Mouse (Mus musculus) left cerebral cortex, postnatal 25 days (tissue): ENCODE measurements around the gene Nvl. TPM values are rescaled to one million over a fixed set of nuclear protein-coding genes. Genes with fewer than 3 reads are reported as not detected.

ENCODE experiments used
- DNase-seq, 2 experiments: peaks; one replicate each; pipeline ENCODE4 v3.0.0; 2022; ENCODE audit warnings: low spot score in 2 of 2, mixed read lengths in 1 of 2
- intact Hi-C: fragments of 180-260 bp; cut with DNase I; formaldehyde crosslinking; loops from one replicate; pipeline ENCODE4 v1.15.1; 2025
- total RNA-seq, 2 experiments: library from RNA; stranded (reverse); gene quantifications; 2 replicates each; pipeline ENCODE4 v1.2.3; 2021

Gene Nvl
- 10 to 100 TPM; 28.6 to 35.7 TPM for total RNA-seq

GRCm38 (mm10) chr1:181143950-181144836 is at the start of gene Nvl, which contains the start of gene Cnih4:
Nvl (minus strand) TSS chr1:181144204.
Cnih4 (plus strand) TSS chr1:181144693.
- intact Hi-C loops: no loop called here
- DNase-seq: peak; percentile 95 to 96

- no peak for DNase-seq
- intact Hi-C loops: no loop called here
Observed at GRCm38 (mm10) chr1:181188925-181189324, 44.9 kb upstream of the Nvl start.

GRCm38 (mm10) chr1:181170210-181170609 is 26.2 kb upstream of the Nvl start:
- intact Hi-C loops: no loop called here

GRCm38 (mm10) chr1:181168377-181168776 is 24.4 kb upstream of the Nvl start:
- DNase-seq: no peak
- intact Hi-C loops: no loop called here

More at GRCm38 (mm10) chr1:181170210-181170609, 26.2 kb upstream of the Nvl start:
- DNase-seq: no peak

GRCm38 (mm10) chr1:181167816-181168215 is 23.8 kb upstream of the Nvl start:
- intact Hi-C loops: no loop called here
- no peak for DNase-seq

- intact Hi-C loops: no loop called here
- DNase-seq: no peak
Observed at GRCm38 (mm10) chr1:181151541-181151940, 7.5 kb upstream of the Nvl start.

- DNase-seq: peak; percentile 94 to 95
- intact Hi-C loops: no loop called here
Observed at GRCm38 (mm10) chr1:181150827-181151534, 7.0 kb upstream of the Nvl start.

GRCm38 (mm10) chr1:181150431-181150826 is 6.4 kb upstream of the Nvl start:
- DNase-seq: no peak
- intact Hi-C loops: no loop called here

- intact Hi-C loops: no loop called here
- DNase-seq: no peak
Observed at GRCm38 (mm10) chr1:181149373-181150017, 5.5 kb upstream of the Nvl start.

- intact Hi-C loops: no loop called here
- DNase-seq: no peak
Observed at GRCm38 (mm10) chr1:181148540-181148939, 4.5 kb upstream of the Nvl start.

GRCm38 (mm10) chr1:181146187-181146586 is 2.2 kb upstream of the Nvl start:
- intact Hi-C loops: no loop called here
- DNase-seq: no peak

- no peak for DNase-seq
- intact Hi-C loops: no loop called here
Observed at GRCm38 (mm10) chr1:181144966-181145365, 962 bp upstream of the Nvl start.

GRCm38 (mm10) chr1:181143609-181143949 is 425 bp downstream of the Nvl start:
- DNase-seq: no peak
- intact Hi-C loops: no loop called here

GRCm38 (mm10) chr1:181138730-181139129 is 5.3 kb downstream of the Nvl start:
- DNase-seq: no peak
- intact Hi-C loops: no loop called here

- intact Hi-C loops: loop anchor here (5.0 kb wide), 1 partner anchor 50 kb away; no protein-coding TSS in a partner anchor
Observed at GRCm38 (mm10) chr1:181131915-181132314, 12.1 kb downstream of the Nvl start.

GRCm38 (mm10) chr1:181126766-181127165 is 17.2 kb downstream of the Nvl start:
- intact Hi-C loops: loop anchor here (5.0 kb wide), 1 partner anchor 71 kb away; no protein-coding TSS in a partner anchor
- no peak for DNase-seq

More at GRCm38 (mm10) chr1:181131915-181132314, 12.1 kb downstream of the Nvl start:
- no peak for DNase-seq

GRCm38 (mm10) chr1:181125916-181126315 is 18.1 kb downstream of the Nvl start:
- DNase-seq: no peak
- intact Hi-C loops: loop anchor here (5.0 kb wide), 1 partner anchor 71 kb away; no protein-coding TSS in a partner anchor

- DNase-seq: no peak
- intact Hi-C loops: no loop called here
Observed at GRCm38 (mm10) chr1:181124145-181124544, 19.9 kb downstream of the Nvl start.

- no peak for DNase-seq
- intact Hi-C loops: no loop called here
Observed at GRCm38 (mm10) chr1:181117112-181117511, 26.9 kb downstream of the Nvl start.

GRCm38 (mm10) chr1:181090048-181090447 is 54.0 kb downstream of the Nvl start:
- no peak for DNase-seq
- intact Hi-C loops: no loop called here
